Mouse (Mus musculus) T-cell, adult 2 months (primary cell): ENCODE measurements around the gene Slc4a3.

ENCODE experiments used
- DNase-seq: peaks from one replicate; pipeline ENCODE4 v3.0.0; 2022; ENCODE audit warnings: low spot score

Gene Slc4a3

DNA sequence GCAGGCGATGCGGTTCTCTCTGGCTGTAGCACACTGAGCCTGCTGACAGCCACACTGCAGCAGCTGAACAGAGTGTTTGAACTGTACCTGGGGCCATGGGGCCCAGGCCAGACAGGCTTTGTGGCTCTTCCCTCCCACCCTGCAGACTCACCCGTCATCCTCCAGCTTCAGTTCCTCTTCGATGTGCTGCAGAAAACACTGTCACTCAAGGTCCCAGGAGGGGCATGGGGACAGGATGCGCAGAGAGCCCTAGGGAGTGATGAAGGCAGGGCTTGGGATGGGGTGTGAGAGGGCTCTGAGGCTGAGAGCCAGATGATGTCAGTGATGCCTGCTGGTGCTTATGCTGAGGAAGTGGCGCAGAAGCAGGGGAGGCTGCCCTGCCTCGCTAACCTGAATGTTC, 21.4 kb upstream of the Slc4a3 start:
- peak; percentile 33 for DNase-seq

DNA sequence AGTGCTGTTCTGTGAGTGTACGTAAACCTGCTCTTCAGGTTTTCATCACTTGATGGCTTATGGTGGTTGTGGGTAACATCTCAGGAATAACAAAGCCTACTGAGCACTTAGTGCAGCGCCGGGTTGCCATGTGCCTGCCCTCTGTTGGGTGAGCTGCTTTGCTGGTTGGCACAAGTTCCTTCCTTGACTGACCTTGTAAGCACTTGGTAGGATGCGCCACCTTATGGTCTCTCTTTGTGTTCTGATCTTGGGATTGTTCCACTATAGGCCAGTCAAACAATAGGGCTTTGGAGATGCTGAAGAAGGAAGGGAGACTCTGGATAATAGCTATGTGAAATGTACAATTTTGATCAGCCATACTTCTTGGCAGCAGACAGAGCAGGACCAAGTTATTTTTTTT, 15.5 kb upstream of the Slc4a3 start:
- no peak for DNase-seq

DNA sequence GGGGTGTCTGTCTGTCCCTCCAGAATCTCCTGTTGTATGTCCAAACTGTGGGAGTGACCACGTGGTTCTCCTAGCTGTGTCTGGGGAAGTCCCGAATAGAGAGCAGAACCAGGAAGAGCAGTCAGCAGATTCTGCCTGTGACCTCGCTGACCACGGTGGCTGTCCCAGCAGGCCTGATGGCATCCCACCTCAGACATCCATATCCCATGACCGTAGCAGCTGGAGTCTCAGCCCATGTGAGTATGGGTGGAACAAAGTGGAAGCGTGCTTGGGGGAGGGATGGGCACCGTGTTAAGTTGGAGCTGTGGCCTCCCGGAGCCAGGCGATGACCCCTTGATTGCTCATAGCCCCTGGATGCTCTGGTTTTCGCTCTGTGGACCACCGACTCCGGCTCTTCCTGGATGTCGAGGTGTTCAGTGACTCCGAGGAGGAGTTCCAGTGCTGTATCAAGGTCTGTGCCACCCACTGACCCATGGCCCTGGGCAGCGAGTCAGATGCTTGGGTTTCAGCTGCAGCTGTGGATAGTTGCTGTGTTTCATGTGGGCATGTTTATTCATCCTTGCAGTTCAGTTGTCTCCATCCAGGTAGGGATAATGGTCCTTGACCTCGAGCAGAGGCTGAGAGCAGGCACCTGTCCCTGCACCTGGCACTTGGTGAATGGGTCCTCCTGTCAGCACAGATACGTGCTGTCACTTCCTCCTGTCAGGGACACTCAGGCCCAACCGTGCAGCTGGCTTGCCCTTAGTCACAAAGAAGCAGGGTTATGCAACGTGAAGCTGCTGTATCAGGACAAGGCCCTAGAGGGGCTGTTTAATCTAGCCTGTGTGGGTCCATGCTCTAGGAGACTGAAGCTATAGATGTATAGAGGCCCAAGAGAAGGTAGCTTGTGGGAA, 13.5 kb upstream of the Slc4a3 start:
- DNase-seq = no peak

DNA sequence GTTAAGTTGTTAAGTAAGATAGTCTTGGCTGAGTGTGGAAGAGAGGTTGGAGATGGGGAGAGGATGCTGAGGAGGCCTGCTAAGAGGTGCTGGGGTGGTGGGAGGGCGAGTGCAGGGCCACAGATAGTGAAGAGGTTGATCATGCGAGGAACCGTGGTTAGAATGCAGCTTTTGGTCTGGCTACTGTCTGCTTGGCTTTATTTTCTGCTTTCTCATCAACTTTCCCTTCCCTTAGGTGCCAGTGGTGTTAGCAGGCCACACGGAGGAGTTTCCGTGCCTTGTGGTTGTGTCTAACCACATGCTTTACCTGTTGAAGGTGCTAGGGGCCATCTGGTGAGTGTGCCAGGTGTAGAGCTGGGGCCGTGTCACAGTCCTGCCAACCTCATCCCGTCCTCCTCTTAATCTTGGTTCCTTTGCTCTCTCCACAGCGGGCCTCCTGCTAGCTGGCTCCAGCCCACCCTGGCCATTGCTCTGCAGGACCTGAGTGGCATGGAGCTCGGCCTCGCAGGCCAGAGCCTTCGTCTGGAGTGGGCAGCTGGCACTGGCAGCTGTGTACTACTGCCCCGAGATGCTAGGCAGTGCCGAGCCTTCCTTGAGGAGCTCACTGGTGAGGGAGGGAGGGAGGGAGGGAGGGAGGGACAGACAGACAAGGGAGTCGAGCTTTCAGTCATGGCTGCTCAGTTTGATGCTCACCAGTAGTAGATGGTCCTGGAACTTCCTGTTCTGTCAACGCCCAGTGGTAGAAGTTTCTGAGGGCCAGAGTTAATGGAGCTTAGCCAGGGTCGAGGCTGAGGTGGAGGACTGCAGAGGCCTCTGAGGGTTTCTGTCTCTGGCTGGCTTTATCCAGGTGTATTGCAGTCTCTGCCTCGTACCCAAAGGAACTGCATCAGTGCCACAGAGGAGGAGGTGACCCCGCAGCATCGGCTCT, 12.5 kb upstream of the Slc4a3 start:
- DNase-seq = no peak

DNA sequence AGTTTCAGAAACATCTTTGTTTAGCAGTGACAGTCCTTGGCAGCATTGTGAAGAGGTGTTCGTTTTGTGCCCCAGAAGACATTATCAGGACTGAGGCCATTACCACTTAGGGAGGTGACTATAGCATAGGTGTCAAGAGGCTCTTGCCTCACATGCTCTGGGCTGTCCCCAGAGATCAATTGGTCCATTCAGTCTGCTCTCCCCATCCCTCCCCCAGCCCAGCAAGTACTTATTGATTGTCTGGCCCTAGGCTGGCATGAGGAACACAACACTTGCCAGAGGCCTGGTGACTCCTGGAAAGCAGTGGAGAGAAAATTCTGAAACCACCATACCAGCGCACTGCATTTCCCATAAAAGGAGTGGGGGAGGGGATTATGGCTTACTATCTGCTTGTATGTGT, 8.5 kb upstream of the Slc4a3 start:
- DNase-seq = no peak

DNA sequence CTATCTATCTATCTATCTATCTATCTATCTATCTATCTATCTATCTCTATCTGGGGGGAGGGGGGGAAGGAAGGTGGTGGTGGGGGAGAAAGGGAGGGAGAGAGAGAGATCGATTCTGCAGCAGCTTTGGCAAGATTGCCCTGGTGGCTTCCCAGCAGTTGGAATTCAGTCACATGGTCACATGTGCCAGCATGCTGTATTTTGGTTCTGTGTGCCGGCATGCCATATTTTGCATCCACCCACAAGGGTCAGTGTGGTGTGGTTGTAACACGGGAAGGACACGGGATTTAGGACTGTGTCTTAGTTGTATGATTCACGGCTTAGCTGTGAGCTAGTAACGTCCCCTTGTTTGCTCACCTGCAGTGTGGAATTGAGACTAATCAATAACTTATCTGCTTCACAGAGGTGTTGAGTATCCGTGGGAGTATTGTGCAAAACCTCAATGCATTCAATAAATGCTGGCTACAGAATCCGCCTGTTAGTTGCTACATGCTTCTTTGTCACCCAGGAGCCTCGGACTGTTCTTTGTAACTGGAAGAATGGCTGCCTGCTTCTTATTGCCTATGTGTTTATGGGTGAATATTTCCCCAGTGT, 7.4 kb upstream of the Slc4a3 start:
- no peak for DNase-seq

DNA sequence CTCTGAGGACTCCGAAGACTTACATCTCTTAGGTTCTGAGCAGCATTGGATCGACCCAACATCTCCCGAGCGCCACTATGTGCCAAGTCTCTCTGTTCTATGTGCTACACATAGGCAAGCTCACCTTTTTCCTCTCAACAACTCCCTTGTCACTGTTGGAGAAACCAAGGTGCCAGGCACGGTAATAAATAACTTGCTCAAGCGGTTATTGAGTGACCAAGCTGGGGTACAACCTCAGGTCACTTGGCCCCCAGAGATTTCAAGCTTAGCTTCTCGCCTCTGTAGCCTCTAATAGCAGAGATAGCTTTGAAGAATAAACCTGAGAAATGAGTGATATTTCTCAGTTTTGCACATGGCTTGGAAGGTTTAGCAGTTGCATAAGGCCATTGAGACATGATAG, 4.6 kb upstream of the Slc4a3 start:
- no peak for DNase-seq

DNA sequence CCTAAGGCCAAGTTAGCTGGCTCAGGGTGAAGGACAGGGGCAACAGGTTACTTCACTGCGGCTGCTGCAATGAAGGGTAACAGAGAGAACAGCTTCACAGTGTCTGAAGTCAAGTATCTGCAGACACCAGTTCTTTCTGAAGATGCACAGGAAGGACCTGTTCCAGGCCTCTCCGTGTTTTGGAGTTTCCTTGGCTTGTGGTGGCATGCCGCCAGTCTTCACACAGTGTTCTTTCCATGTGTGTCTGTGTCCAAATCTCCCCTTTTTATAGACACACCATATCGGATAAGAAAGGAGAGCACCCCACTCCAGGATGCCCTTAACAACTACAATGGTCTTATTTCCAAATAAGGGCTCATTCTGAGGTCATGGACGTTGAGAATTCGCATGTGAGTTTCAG, 1.7 kb upstream of the Slc4a3 start:
- no peak for DNase-seq

DNA sequence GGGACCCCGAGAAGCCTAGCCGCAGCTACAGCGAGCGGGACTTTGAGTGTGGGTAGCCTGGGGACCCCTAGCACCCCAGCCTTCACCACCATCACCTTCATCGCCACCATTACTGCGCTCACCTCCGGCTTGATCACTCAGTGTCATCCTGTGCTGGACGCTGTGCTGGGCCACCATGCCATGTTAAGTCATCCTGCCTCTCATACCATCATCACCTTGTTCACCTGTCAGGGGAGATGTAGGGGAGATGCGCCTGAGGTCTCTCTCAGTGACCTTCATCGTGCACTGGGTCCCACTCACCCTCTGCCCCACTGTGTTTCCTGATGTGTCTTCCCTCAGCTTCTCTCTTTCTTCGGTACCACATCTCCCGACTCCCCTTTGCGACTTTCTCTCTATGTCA, 1.3 kb downstream of the Slc4a3 start:
- DNase-seq = no peak

DNA sequence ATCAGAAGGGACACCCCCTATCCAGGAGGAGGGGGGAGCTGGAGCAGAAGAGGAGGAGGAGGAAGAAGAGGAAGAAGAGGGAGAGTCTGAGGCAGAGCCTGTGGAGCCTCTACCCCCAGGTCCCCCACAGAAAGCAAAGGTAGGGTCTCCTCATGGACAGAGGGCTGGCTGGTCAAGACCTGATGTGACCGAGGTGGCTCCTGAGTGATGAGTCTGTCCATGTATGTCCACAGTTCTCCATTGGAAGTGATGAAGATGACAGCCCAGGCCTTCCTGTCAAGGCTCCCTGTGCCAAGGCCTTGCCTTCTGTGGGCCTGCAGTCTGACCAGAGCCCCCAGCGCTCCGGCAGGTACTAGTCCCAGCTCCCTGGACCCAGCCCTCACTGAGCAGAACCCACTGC, 2.0 kb downstream of the Slc4a3 start:
- DNase-seq = no peak

DNA sequence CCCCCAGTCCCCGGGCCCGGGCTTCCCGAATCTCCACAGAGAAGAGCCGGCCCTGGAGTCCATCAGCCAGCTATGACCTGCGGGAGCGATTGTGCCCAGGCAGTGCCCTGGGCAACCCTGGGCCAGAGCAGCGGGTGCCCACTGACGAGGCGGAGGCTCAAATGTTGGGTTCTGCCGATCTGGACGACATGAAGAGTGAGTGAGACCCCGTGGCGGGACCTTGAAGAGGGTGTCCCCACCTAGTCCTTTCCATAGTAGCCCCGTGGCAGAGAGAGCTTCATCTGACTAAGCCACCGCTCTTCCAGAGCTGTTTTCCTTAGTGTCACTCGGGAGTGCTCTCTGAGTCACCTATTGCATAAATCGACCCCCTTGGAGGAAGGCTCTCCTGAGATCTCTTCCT, 2.8 kb downstream of the Slc4a3 start:
- DNase-seq = no peak

DNA sequence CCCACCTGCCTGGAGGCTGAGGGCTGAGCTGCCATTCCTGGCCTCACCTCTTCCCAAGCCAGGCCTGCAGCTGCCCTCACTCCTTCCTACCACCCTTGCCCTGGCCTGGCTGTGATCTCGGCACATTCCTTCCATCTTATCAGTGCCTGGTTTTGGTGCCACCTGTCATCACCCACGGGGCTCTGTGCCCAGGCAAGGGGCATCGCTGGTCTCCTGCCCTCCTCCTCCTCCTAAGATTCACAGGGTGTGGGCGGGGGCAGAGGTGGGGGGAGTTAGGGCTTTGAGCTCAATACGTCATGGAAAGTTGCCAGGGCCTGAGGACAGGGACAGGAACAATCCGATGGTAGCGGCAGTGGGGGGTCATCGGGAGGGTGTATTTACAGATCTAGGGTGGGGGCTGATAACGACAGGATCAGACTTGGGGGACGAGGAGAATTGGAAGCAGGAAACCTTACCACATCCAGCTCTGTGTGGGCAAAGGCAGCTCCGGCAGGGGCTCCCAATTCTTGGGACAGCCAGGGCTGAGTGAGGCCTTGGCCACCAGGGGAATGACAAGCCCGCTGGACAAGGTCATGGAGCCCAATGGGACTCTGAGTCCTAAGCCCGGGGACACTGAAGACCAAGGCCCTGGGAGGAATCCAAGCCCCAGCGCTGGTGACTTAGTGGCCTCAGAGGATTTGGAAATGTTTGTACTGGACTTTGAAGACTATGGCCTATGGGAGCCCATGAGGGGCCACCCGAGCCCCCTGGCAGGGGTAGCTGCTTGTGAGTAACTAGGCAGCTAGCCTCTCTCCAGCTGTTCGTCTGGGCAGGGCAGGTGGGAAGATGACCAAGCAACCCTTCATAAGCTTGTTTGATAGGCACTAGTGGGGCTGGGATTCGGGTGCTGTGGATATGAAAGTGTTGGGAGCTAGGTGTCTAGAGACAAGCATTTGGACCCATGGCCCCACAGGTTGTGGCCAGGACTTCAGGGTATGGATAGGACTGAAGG, 3.5 kb downstream of the Slc4a3 start:
- no peak for DNase-seq

DNA sequence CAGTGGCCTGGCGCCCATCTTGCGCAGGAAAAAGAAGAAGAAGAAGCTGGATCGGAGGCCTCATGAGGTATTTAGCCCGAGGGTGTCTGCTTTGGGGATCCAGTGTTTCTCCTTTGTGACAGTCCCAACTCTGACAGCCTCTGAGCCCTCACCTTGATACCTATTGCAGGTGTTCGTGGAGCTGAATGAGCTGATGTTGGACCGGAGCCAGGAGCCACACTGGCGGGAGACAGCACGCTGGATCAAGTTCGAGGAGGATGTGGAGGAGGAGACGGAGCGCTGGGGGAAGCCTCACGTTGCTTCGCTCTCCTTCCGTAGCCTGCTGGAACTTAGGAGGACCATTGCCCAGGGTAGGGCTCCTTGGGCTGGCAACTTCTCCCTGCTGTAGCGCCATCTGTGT, 4.5 kb downstream of the Slc4a3 start:
- DNase-seq = no peak

DNA sequence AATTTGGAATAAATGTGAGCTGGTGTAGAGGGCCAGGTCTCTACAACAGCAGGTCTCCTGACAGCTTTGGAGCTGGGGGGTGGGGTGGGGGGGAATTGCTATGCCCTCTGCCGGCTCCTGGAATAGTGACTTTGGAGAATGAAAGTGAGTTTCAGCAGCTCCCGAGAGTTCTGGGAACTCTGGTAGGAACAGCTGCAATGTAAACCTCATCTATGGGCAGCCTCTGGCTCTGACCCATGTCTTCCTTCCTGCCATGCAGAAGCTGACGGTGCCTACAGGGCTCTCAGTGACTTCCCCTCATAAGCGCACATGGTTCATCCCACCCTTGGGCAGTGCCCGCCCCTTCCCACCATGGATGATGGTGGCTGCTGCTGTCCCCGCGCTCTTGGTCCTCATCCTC, 9.6 kb downstream of the Slc4a3 start:
- no peak for DNase-seq

DNA sequence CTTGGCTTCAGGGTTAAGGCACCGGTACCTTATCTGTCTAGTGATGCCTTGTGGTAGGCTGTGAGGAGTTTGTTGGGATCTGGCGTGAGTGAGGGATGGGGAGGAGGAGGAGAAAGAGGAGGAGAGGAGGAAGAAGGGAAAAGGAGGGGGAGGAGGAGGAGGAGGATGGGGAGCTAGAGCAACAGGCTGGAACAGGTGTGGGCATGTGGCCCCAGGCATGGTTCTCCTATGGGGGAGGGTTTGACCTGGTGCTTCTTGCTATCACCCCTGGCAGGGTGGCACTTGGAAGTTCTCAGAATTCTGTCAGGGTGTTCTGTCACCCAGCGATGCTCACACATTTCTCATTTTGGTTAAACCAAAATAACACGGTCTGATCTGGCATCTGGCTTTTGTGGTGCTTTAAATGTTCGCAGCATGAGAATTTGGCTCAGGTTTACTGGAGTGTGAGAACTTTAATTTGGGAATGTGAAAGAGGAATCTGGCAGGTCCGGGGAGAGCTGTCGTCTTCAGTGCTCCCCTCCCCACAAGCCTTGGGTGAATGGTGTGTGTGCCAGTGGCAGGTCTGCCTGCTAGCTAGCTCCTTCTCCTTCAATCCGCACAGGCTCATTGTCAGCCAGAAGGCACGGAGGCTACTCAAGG, 10.2 kb downstream of the Slc4a3 start:
- DNase-seq = no peak

DNA sequence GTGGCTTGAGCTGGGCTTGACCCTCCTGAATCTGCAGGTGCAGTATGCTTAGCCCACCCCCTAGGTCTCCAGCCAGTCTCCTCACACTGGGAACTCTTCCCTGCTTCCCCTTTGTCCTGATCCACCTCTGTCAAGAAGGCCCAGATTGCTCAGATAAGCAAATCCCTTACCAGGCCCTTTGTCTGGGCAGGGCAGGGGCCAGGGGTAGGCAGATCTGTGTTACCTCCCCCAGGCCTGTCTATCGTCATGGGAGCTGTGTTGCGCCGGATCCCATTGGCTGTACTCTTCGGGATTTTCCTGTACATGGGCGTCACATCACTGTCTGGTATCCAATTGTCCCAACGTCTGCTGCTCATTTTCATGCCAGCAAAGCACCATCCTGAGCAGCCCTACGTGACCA, 11.0 kb downstream of the Slc4a3 start:
- DNase-seq = no peak

DNA sequence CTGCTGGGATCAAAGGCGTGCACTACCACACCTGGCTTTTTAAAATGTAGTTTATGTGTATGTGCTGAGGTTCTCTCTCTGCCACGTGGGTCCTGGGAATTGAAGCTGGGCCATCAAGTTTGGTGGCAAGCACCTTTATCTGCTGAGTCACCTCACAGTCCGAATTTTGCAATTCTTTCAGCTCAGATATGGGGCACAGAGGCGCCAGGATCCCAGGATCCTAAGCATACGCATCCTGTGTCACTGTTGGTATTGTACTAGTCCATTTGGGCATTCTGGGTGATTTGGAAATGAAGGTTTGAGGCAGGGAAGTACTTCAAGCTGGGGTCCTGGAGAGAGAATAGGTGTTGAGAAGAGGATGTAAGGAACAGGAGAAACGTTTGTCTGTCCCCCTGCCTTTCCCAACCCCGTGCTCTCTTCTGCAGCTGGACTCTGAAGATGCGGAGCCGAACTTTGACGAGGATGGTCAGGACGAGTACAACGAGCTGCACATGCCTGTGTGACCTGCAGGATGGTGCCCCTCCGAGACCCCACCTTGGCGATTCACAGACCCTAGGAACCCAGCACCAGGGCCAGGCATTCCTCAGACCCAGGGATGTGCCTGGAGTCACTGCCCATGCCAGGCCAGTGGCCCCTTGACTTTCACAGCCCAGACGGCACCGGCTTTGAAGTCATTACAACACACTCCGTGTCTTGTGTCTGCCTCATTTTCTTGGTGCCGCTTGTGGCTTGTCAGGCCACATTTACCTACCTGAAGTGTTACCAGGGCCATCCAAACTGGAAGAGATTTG, 12.5 kb downstream of the Slc4a3 start:
- DNase-seq = no peak

DNA sequence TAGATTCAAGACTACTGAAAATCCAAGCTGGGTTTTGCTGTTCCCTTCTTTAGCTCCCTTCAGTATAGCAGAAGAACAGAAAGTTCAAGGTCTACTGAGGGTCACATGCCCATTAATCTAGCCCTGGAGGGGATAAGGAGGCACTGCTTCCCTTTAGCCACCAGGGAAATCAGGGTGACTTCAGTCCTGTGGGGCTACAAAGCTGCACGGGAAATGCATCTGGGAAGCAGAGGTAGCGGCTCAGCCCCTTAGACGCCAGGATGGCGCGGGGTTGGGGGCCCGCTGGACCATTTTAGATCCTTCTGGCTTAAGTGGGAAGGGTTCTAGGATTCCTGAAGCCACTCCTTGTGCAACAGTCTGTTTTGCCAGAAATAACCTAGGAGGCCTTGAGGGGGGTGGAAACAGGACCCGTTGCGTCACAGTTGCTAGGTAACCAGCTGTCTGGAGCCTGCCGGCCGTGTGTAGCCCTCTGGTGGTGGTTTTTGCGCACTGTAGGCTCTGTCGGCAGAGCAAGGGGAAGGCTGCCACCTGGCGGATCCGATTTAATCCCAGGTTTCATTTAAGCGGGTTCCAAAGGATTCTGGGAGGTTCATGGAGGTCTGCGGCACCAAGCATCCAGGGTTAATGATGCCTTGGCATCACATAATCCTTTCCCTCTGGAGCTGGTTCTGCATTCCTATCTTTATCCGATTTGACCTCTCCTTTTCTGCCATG, 13.3 kb downstream of the Slc4a3 start:
- DNase-seq = peak; percentile 62

DNA sequence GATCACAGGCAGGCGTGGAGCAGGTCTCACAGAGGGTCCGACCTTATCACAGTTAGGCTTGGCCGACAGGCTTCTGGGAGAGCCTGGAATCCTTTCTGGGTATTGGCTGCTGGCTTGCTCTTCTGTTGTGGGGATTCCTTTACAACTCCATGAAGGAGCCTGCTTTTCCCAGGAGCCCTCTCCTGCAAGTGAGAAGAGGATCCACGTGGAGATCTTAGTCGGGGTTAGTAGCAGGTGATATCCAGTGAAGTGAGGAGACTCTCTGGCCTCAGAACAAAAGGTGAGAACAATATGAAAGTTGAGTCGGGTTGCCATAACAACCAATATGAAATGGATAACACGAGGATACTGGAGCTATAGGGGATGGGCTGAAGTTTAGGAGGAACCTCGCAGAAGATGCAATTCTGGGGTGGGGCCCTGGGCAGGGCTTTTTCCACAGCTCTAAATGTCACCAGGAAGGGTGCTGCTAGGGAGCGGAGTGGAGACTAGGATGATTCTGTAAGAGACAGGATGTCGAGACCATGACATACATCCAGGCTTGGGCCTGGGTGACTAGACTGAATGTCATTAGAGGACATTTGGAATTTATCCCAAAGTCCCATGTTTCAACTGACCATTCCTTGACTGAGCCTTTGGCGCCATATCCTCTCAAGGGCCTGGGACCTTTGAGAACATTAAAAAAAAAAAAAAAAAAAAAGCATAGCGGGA, 14.3 kb downstream of the Slc4a3 start:
- no peak for DNase-seq
